Mouse (Mus musculus): ENCODE measurements around the gene Nim1k. TPM values are rescaled to one million over a fixed set of nuclear protein-coding genes. Genes with fewer than 3 reads are reported as not detected.
"Not testable (repeated sequence)": the region's sequence is repeated elsewhere in the genome, so short reads cannot be mapped to it uniquely, and the experiment has no call there.

Nim1k gene
- polyA plus RNA-seq, 1 experiment = 0.11 TPM

GRCm38 (mm10) chr13:119695676-119696075, 60.0 kb downstream of the Nim1k start:
- Histone ChIP-seq H3K27me3 (ENCODE audit: control insufficient read depth, insufficient read depth, insufficient read length) (no peaks in the 10 kb centered on the region), H3K36me3 (ENCODE audit: control insufficient read depth, insufficient read depth) (peaks cover 63% of the 10 kb centered on the region), H3K4me3 (ENCODE audit: insufficient read depth, poor library complexity, severe bottlenecking) (no peak overlapping the region), H3K79me2 (ENCODE audit: control insufficient read depth, insufficient read depth) (peaks cover 97% of the 10 kb centered on the region), H3K79me3 (ENCODE audit: low read depth) (peaks cover 83% of the 10 kb centered on the region), H3ac (ENCODE audit: control insufficient read depth, insufficient read length, low read depth) (no peak overlapping the region)
- TF ChIP-seq MYOD1 (IDR thresholded peaks at IDR 0.05; ENCODE audit: control insufficient read depth, insufficient read length, low read depth) (no peak), MYOG (IDR thresholded peaks at IDR 0.05; ENCODE audit: control insufficient read depth, extremely low read depth, insufficient read length) (no peak), CEBPB (IDR thresholded peaks at IDR 0.05; ENCODE audit: low read depth) (no peak), MAX (IDR thresholded peaks at IDR 0.05) (no peak), FOSL1 (IDR thresholded peaks at IDR 0.05; ENCODE audit: insufficient read depth, low read length, poor library complexity, severe bottlenecking) (no peak), CTCF (IDR thresholded peaks at IDR 0.05; ENCODE audit: control insufficient read depth, insufficient read depth, insufficient read length) (no peak), USF1 (IDR thresholded peaks at IDR 0.05; ENCODE audit: low read depth) (no peak)

GRCm38 (mm10) chr13:119691958-119692357, 63.7 kb downstream of the Nim1k start:
- Histone ChIP-seq H3K79me2 (ENCODE audit: control insufficient read depth, insufficient read depth) (peaks cover 67% of the 10 kb centered on the region), H3K79me3 (ENCODE audit: low read depth) (peaks cover 61% of the 10 kb centered on the region), H3K36me3 (ENCODE audit: control insufficient read depth, insufficient read depth) (peaks cover 39% of the 10 kb centered on the region), H3K4me3 (ENCODE audit: insufficient read depth, poor library complexity, severe bottlenecking) (peak overlapping the region; percentile 78)
- H3ac ChIP-seq (ENCODE audit: control insufficient read depth, insufficient read length, low read depth); H3K27me3 ChIP-seq (ENCODE audit: control insufficient read depth, insufficient read depth, insufficient read length): not testable (repeated sequence)

- peaks cover 52% of the 10 kb centered on the region for H3K79me3 ChIP-seq (ENCODE audit: low read depth)
- H3K27me3 ChIP-seq (ENCODE audit: control insufficient read depth, insufficient read depth, insufficient read length) = no peaks in the 10 kb centered on the region
- H3ac ChIP-seq (ENCODE audit: control insufficient read depth, insufficient read length, low read depth) = peak overlapping the region; percentile 68
- H3K36me3 ChIP-seq (ENCODE audit: control insufficient read depth, insufficient read depth) = peaks cover 30% of the 10 kb centered on the region
- peak overlapping the region; percentile 78 for H3K4me3 ChIP-seq (ENCODE audit: insufficient read depth, poor library complexity, severe bottlenecking)
- TF ChIP-seq FOSL1 (IDR thresholded peaks at IDR 0.05; ENCODE audit: insufficient read depth, low read length, poor library complexity, severe bottlenecking) (no peak), CEBPB (IDR thresholded peaks at IDR 0.05; ENCODE audit: low read depth) (no peak), USF1 (IDR thresholded peaks at IDR 0.05; ENCODE audit: low read depth) (no peak), MYOD1 (IDR thresholded peaks at IDR 0.05; ENCODE audit: control insufficient read depth, insufficient read length, low read depth) (no peak), MAX (IDR thresholded peaks at IDR 0.05) (no peak), CTCF (IDR thresholded peaks at IDR 0.05; ENCODE audit: control insufficient read depth, insufficient read depth, insufficient read length) (no peak), MYOG (IDR thresholded peaks at IDR 0.05; ENCODE audit: control insufficient read depth, extremely low read depth, insufficient read length) (no peak)
- H3K79me2 ChIP-seq (ENCODE audit: control insufficient read depth, insufficient read depth) = peaks cover 58% of the 10 kb centered on the region
These were observed 64.6 kb downstream of the Nim1k start for GRCm38 (mm10) chr13:119690876-119691620.

GRCm38 (mm10) chr13:119690039-119690728, 65.5 kb downstream of the Nim1k start, which contains the start of gene Hmgcs1:
Gene Hmgcs1, plus strand, starts transcription at chr13:119690379.
- peaks cover 49% of the 10 kb centered on the region for H3K79me2 ChIP-seq (ENCODE audit: control insufficient read depth, insufficient read depth)

GRCm38 (mm10) chr13:119689709-119690038, 66.0 kb downstream of the Nim1k start:
- H3ac ChIP-seq (ENCODE audit: control insufficient read depth, insufficient read length, low read depth) = no peak overlapping the region
- no peak overlapping the region for H3K4me3 ChIP-seq (ENCODE audit: insufficient read depth, poor library complexity, severe bottlenecking)
- H3K79me3 ChIP-seq (ENCODE audit: low read depth) = peaks cover 40% of the 10 kb centered on the region
- H3K36me3 ChIP-seq (ENCODE audit: control insufficient read depth, insufficient read depth) = peaks cover 20% of the 10 kb centered on the region
- no peaks in the 10 kb centered on the region for H3K27me3 ChIP-seq (ENCODE audit: control insufficient read depth, insufficient read depth, insufficient read length)
- peaks cover 44% of the 10 kb centered on the region for H3K79me2 ChIP-seq (ENCODE audit: control insufficient read depth, insufficient read depth)
- TF ChIP-seq FOSL1 (IDR thresholded peaks at IDR 0.05; ENCODE audit: insufficient read depth, low read length, poor library complexity, severe bottlenecking) (no peak), MAX (IDR thresholded peaks at IDR 0.05) (no peak), MYOG (IDR thresholded peaks at IDR 0.05; ENCODE audit: control insufficient read depth, extremely low read depth, insufficient read length) (no peak), MYOD1 (IDR thresholded peaks at IDR 0.05; ENCODE audit: control insufficient read depth, insufficient read length, low read depth) (no peak), USF1 (IDR thresholded peaks at IDR 0.05; ENCODE audit: low read depth) (no peak), CEBPB (IDR thresholded peaks at IDR 0.05; ENCODE audit: low read depth) (no peak), CTCF (IDR thresholded peaks at IDR 0.05; ENCODE audit: control insufficient read depth, insufficient read depth, insufficient read length) (no peak)

More at GRCm38 (mm10) chr13:119690039-119690728, 65.5 kb downstream of the Nim1k start, which contains the start of gene Hmgcs1:
- TF ChIP-seq FOSL1 (IDR thresholded peaks at IDR 0.05; ENCODE audit: insufficient read depth, low read length, poor library complexity, severe bottlenecking) = no peak
- no peak for TF ChIP-seq MYOD1 (IDR thresholded peaks at IDR 0.05; ENCODE audit: control insufficient read depth, insufficient read length, low read depth)
- TF ChIP-seq MYOG (IDR thresholded peaks at IDR 0.05; ENCODE audit: control insufficient read depth, extremely low read depth, insufficient read length) = no peak
- no peak for TF ChIP-seq CTCF (IDR thresholded peaks at IDR 0.05; ENCODE audit: control insufficient read depth, insufficient read depth, insufficient read length)
- no peak for TF ChIP-seq CEBPB (IDR thresholded peaks at IDR 0.05; ENCODE audit: low read depth)
- TF ChIP-seq USF1 (IDR thresholded peaks at IDR 0.05; ENCODE audit: low read depth) = no peak
- no peak for TF ChIP-seq MAX (IDR thresholded peaks at IDR 0.05)
- H3K36me3 ChIP-seq (ENCODE audit: control insufficient read depth, insufficient read depth) = peaks cover 25% of the 10 kb centered on the region
- H3K27me3 ChIP-seq (ENCODE audit: control insufficient read depth, insufficient read depth, insufficient read length) = no peaks in the 10 kb centered on the region
- peak within 1 kb of the TSS; percentile 68 for H3ac ChIP-seq (ENCODE audit: control insufficient read depth, insufficient read length, low read depth)
- H3K4me3 ChIP-seq (ENCODE audit: insufficient read depth, poor library complexity, severe bottlenecking) = peak within 1 kb of the TSS; percentile 78
- peaks cover 44% of the 10 kb centered on the region for H3K79me3 ChIP-seq (ENCODE audit: low read depth)
